Mouse (Mus musculus): ENCODE measurements at regions not wholly inside any gene's neighbourhood (a gene's known extent, or its start where the extent isn't known, plus 50 kb on each side); places are given as distances from the start of the nearest gene placed in this dataset.
A peak's percentile ranks its signal among the peaks of the same experiment; 100 is the strongest.

DNA sequence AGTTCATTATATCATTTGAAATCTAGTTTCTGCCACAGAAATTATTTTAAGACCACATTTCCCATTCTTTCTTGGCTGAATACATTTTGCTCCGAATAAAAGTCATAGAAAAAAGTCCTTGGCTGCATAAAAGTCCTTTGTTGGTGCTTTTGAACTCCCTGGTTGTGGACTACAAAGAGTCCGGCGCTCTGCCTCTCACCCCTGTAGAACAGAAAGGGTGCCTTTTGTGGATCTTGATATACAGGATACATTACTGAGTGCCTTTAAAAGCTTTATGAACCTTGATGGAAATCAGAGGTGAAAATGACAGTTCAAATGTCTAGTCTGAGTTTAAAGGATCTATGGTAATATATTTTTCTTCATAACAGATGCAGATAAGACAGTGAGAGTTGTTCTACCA, 355.5 kb downstream of the Anxa1 start:
- Histone ChIP-seq H3K27ac (no peak overlapping the region), H3K4me3 (no peak overlapping the region), H3K27me3 (no peaks in the 10 kb centered on the region), H3K4me1 (no peaks in the 10 kb centered on the region), H3K36me3 (ENCODE audit: poor library complexity, severe bottlenecking) (no peaks in the 10 kb centered on the region), H3K9me3 (replicated peaks) (no peaks in the 10 kb centered on the region), H3K9ac (no peak overlapping the region), H3K4me2 (no peak overlapping the region)
- WGBS: 40% methylated on average over 3 of the region's 3 CpGs
- peak; percentile 51; the same call in 1 of the 2 replicates for ATAC-seq

DNA sequence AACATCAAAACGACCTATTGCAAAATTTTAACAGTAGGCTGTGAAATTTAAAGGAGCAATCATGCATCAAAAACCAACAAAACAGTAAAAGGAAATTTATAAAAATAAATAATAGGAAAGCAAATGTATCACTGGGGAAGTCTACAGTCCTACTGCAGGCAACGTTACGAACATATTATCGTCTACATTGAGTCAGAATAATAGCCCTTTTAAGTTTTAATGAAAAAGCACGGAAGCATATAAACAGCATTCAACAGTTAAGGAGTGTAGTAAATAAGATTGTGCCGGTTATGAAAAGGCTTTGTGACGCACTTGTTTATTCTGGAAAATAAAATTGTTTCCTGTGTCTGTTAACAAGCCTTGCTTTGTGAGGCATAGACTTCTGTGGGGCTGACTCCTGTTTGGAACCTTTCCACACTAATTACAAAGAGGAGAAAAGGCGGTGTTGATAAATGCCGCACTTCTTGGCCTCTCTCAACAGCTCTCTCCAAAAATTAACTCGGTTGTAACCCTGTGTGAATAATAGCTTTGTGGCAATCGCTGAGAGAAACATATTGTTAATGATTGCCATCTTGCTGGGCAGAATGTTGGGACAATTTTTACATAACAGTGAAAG, 363.0 kb downstream of the Anxa1 start:
- Histone ChIP-seq H3K4me3 (no peak overlapping the region), H3K4me1 (peaks cover 3% of the 10 kb centered on the region; the same call in 1 of the 2 replicates), H3K27me3 (no peaks in the 10 kb centered on the region), H3K27ac (no peak overlapping the region), H3K9me3 (replicated peaks) (no peaks in the 10 kb centered on the region), H3K36me3 (ENCODE audit: poor library complexity, severe bottlenecking) (no peaks in the 10 kb centered on the region), H3K4me2 (no peak overlapping the region), H3K9ac (no peak overlapping the region)
- WGBS: 25% methylated on average over 11 of the region's 11 CpGs
- peak; percentile 83 for ATAC-seq

DNA sequence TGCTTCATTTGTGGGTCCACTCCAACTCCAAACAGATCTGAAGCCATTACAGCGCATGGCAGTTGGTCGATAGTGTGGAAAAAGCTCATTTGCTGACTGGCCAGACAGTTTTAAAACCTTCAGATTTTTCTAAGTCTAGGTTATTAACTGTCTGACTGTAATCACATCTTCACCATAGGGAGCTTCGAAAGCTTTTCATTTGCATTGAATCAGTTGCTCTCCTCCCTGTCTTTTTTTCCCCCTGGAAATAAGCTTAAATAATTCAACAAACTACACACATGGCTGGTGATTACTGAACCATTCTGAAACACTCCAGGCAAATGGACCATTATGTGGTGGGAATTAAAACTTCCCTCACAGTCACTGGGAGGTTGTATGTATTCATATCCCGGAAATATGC, 376.6 kb downstream of the Anxa1 start:
- no peaks in the 10 kb centered on the region for H3K9me3 ChIP-seq (replicated peaks)

DNA sequence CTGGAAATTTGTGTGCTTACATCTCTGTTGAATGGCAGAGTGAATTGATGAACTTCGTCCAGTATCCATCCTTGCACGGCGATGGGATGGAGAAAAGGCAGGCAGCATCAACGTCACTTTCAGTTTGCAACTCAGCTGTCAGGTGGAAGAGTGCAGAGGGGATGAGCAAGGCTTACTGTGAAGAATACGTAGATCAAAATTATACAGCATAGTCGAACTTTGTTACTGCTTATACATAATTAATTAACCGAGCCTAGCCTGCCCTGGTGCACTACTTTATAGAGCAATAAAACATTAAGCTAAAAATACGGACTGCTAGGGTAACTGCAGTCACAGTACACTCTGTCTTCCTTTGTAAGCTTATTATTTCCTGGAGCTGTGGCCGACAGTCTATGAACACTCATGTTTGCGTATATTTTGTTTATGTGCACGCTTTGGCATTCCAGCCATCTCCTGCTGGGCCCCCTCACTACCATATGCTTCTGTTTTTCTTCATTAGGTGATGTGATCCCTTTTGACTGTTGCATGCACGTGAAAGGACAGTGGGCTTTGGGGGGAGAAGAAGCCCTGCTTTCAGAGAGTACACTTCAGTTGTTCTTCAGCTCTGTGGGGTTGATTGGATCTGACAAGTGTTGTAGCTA, 380.8 kb downstream of the Anxa1 start:
- 57% methylated on average over 12 of the region's 12 CpGs for WGBS
- ATAC-seq: no peak
- Histone ChIP-seq H3K36me3 (ENCODE audit: poor library complexity, severe bottlenecking) (no peaks in the 10 kb centered on the region), H3K4me3 (no peak overlapping the region), H3K9ac (peak overlapping the region; percentile 16; the same call in 1 of the 2 replicates), H3K27me3 (no peaks in the 10 kb centered on the region), H3K4me2 (peak overlapping the region; percentile 27), H3K27ac (no peak overlapping the region), H3K4me1 (peaks cover 12% of the 10 kb centered on the region), H3K9me3 (replicated peaks) (no peaks in the 10 kb centered on the region)

More for the DNA sequence above, 376.6 kb downstream of the Anxa1 start:
- Histone ChIP-seq H3K27me3 (no peaks in the 10 kb centered on the region), H3K36me3 (ENCODE audit: poor library complexity, severe bottlenecking) (no peaks in the 10 kb centered on the region), H3K9ac (no peak overlapping the region), H3K4me1 (peaks cover 7% of the 10 kb centered on the region), H3K4me3 (no peak overlapping the region), H3K27ac (no peak overlapping the region), H3K4me2 (no peak overlapping the region)
- WGBS: 69% methylated on average over 4 of the region's 4 CpGs
- no peak for ATAC-seq

DNA sequence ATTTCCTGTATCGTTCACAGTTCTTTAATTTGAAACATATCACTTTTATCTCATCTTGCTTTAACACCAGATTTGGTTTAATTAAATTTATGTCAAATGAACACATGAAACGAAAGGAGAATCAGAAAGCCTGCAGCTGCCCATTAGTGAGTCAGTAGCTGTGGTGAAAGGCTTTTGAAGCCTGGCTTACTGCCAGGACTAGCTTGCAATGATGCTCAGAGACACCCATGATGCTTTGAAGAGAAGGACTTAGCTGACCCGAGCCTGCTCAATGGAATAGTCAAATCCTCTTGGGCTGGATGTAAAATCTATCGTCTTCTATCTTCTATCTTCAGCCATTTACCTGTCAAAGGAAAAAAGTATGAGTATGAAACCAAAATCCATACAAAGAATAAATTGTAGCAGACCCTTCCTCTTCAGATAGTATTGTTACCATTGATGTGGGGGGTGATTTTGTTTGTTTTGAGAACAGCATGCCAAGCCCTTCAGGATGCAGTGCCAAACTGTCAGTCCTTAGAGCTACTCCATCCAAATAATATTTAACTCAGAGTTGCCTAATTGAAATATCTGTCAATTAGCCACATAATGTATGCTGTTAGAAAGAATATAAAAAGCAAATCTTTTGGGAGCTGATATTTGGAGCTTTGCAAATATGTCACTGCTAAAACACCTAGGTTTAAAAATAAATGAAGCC, 384.7 kb downstream of the Anxa1 start:
- Histone ChIP-seq H3K9me3 (replicated peaks) (no peaks in the 10 kb centered on the region), H3K27me3 (no peaks in the 10 kb centered on the region), H3K9ac (no peak overlapping the region), H3K4me3 (no peak overlapping the region), H3K36me3 (ENCODE audit: poor library complexity, severe bottlenecking) (no peaks in the 10 kb centered on the region), H3K27ac (no peak overlapping the region), H3K4me2 (no peak overlapping the region), H3K4me1 (peaks cover 12% of the 10 kb centered on the region)
- ATAC-seq: peak; percentile 95
- WGBS: 12% methylated on average over 4 of the region's 4 CpGs

DNA sequence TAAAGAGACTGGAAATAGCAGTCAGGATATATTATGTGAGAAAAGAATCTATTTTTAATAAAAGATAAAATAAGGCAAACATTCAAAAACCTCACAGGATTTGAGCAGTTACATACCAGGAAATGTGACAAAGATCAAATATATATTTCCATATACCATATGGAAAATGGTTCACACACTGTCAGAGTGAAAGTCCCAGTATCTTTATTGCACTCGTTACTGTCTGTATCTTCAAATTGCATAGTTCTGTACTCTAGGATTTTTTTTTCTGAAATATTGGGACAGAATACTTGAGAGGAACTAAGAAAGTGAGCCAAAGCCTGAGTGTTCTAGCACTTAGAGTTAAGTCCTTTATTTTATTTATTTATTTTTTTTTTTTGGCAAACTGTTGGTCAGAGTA, 403.5 kb downstream of the Anxa1 start:
- no peak overlapping the region for H3K27ac ChIP-seq
- H3K36me3 ChIP-seq (ENCODE audit: poor library complexity, severe bottlenecking): no peaks in the 10 kb centered on the region
- H3K9me3 ChIP-seq (replicated peaks): no peaks in the 10 kb centered on the region
- no peak overlapping the region for H3K4me2 ChIP-seq
- H3K27me3 ChIP-seq: no peaks in the 10 kb centered on the region
- ATAC-seq: no peak
- H3K9ac ChIP-seq: no peak overlapping the region
- no peak overlapping the region for H3K4me3 ChIP-seq
- 87% methylated on average over 1 of the region's 1 CpGs for WGBS
- H3K4me1 ChIP-seq: no peaks in the 10 kb centered on the region

DNA sequence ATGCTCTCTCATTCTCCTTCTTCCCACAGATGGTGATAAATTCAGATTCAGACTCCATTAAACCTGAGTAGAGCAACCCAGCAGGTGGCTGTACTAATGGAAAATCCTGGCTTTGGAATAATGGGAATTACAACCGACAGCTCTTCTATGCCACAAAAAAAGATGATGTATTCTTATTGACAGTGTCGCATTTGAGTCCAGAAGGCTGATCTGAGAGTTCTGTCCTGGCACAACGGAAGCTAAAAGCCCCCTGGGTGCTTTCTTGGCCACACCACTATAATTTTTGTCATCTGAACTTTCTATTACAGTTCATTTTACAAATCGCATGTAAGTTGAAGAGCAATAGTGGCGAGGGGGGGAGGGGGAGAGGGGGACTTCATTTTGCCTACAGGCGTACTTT, 411.9 kb downstream of the Anxa1 start:
- no peak overlapping the region for H3K27ac ChIP-seq
- no peak for ATAC-seq
- H3K27me3 ChIP-seq: no peaks in the 10 kb centered on the region
- H3K4me3 ChIP-seq: no peak overlapping the region
- no peak overlapping the region for H3K4me2 ChIP-seq
- H3K9ac ChIP-seq: no peak overlapping the region
- H3K9me3 ChIP-seq (replicated peaks): no peaks in the 10 kb centered on the region
- no peaks in the 10 kb centered on the region for H3K4me1 ChIP-seq
- WGBS: 63% methylated on average over 6 of the region's 6 CpGs
- H3K36me3 ChIP-seq (ENCODE audit: poor library complexity, severe bottlenecking): no peaks in the 10 kb centered on the region

DNA sequence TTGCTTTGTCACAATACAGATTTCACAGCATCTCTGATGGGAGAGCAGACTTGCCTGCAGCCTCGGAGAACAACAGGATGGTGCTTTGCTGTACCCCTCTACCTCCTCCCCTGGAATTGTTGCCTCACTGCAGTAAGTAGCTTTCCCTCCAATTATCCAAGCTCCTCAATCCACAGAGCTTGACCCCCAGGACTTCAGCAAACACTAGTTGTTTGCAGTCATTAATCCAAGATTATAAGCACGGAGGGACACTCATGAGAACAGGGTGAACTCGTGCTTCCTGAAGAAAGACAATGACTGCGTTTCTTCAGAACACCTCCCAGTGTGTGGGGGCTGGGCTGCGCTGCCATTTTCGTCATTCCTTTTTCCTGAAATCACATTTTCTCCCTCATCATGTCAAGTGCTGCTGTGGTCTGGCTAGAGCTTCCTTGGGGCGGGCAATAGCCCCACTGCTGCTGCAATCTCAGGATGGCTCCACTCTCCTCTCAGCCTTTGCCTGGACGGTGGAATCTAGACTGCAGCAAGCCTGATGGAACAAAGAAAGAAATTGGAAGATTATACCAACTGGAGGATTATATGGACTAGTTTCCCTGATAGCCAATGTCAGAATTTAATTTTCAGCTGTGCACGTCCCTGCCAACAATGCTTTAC, 413.0 kb downstream of the Anxa1 start:
- peak; percentile 67 for ATAC-seq
- Histone ChIP-seq H3K27me3 (no peaks in the 10 kb centered on the region), H3K27ac (no peak overlapping the region; the same call in 1 of the 2 replicates), H3K9me3 (replicated peaks) (no peaks in the 10 kb centered on the region), H3K9ac (no peak overlapping the region; the same call in 1 of the 2 replicates), H3K36me3 (ENCODE audit: poor library complexity, severe bottlenecking) (no peaks in the 10 kb centered on the region), H3K4me2 (peak overlapping the region; percentile 44), H3K4me1 (no peaks in the 10 kb centered on the region), H3K4me3 (no peak overlapping the region)
- 20% methylated on average over 9 of the region's 9 CpGs for WGBS

DNA sequence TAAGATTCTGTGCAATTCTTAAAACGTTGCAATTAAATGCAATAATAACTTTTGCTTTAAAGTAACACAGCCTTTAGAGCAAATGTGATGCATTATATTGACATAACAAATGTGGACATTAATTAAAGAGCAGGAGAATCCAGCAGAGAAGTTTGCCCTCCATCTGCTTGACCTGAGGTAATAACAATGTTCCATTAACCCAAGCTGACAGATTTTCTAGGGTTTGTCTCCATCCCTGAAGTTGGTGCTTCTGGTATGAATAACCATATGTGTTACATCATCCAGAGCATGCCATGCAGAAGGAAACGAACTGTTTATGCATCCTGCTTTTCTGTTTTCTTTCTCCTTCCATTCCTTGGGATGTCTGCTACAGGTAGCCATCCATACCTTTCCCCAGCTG, 414.0 kb downstream of the Anxa1 start:
- ATAC-seq: no peak
- Histone ChIP-seq H3K27me3 (no peaks in the 10 kb centered on the region), H3K36me3 (ENCODE audit: poor library complexity, severe bottlenecking) (no peaks in the 10 kb centered on the region), H3K9ac (no peak overlapping the region), H3K9me3 (replicated peaks) (no peaks in the 10 kb centered on the region), H3K4me3 (no peak overlapping the region), H3K4me1 (no peaks in the 10 kb centered on the region), H3K4me2 (no peak overlapping the region), H3K27ac (no peak overlapping the region)
- 64% methylated on average over 2 of the region's 2 CpGs for WGBS

DNA sequence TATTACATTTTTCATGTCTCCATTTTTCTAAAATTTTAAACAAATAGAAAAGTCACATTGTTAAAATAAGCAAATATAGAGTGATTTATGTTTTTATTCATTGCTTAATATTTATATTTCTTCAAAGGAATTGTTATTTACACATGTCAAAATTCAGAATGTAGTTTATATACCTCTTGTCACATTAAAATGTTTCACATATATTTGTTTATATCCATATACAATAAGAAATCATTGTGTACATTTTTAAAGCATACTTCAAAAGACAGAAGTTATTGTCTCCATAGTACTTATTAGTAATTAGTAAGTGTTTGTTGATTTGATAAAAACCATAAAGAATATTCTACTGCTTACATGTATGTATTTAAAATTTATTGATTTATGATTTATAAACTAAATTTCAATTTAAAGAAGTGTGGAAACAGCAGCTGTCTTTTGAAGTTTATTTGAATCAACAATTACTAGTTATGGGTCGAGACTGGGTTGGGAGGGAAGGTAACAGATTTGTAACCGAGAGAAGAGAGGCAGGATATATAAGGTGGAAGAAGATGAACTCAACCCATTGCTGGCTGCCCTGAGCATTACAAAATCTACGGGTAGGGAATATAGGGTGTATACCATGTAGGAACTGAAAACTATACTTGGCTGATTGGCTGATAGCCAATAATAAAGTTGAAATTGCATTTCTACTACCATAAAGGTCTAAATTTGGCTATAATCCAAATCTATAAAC, 420.8 kb downstream of the Anxa1 start:
- no peaks in the 10 kb centered on the region for H3K4me1 ChIP-seq
- no peak overlapping the region for H3K27ac ChIP-seq
- H3K4me2 ChIP-seq: no peak overlapping the region
- H3K27me3 ChIP-seq: no peaks in the 10 kb centered on the region
- no peak overlapping the region for H3K9ac ChIP-seq
- H3K36me3 ChIP-seq (ENCODE audit: poor library complexity, severe bottlenecking): no peaks in the 10 kb centered on the region
- H3K4me3 ChIP-seq: no peak overlapping the region
- ATAC-seq: no peak
- WGBS: 91% methylated on average over 3 of the region's 3 CpGs
- H3K9me3 ChIP-seq (replicated peaks): no peaks in the 10 kb centered on the region

DNA sequence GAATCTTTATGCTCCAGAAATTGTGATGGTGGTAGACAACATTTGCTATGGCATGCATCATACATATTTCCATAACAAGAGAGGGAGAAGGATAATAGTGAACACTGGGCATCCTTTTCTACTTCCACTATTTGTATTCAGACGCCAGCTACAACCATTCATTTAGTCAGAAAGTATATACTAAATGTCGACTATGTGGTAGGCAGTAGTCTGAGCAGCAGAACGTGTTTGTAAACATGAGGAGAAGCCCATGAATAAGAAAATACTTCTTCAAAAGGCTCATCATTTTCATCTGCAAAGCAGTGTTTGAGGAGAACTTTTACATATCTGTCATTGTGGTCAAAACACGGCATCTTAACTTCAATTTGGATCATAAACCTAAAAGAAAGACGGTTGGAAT, 421.4 kb downstream of the Anxa1 start:
- no peak for ATAC-seq
- no peak overlapping the region for H3K4me3 ChIP-seq
- H3K9me3 ChIP-seq (replicated peaks): no peaks in the 10 kb centered on the region
- no peaks in the 10 kb centered on the region for H3K27me3 ChIP-seq
- no peak overlapping the region for H3K27ac ChIP-seq
- H3K4me1 ChIP-seq: no peaks in the 10 kb centered on the region
- WGBS: 84% methylated on average over 5 of the region's 5 CpGs
- no peak overlapping the region for H3K9ac ChIP-seq
- no peak overlapping the region for H3K4me2 ChIP-seq
- no peaks in the 10 kb centered on the region for H3K36me3 ChIP-seq (ENCODE audit: poor library complexity, severe bottlenecking)

DNA sequence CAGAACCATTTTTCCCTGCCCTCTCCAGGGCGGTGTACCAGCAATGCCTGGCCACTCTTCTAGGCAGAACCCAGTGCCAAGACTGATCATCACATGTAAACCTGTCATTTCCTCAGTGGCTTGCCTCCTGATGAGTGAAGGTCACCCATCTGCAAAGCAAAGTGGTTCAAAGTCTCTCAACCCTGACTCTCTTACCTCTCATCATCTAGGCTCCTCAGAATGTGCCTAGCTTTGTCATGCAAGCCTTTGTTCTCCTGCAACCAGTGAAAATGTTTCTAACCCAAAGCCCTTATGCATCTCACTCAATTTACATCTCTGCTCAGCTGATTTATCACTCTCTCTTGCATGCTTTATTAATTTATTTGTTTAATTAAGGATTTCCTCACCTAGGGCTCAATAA, 445.5 kb downstream of the Anxa1 start:
- Histone ChIP-seq H3K9me3 (replicated peaks) (no peaks in the 10 kb centered on the region), H3K4me2 (no peak overlapping the region), H3K9ac (no peak overlapping the region), H3K27me3 (no peaks in the 10 kb centered on the region), H3K4me1 (no peaks in the 10 kb centered on the region), H3K4me3 (no peak overlapping the region), H3K36me3 (ENCODE audit: poor library complexity, severe bottlenecking) (no peaks in the 10 kb centered on the region), H3K27ac (no peak overlapping the region)
- WGBS: 89% methylated on average over 1 of the region's 1 CpGs
- ATAC-seq: no peak

Data from forebrain, embryonic 13.5 days (tissue).